Mouse (Mus musculus) thymus, postnatal 10 days (tissue): ENCODE data around the gene Zfp940.
"Not testable (repeated sequence)": the region's sequence is repeated elsewhere in the genome, so short reads cannot be mapped to it uniquely, and the experiment has no call there.

Experiments
- DNase-seq, 2 experiments: peaks; one replicate each; pipeline ENCODE4 v3.0.0; 2021; ENCODE audit warnings: low spot score in 2 of 2

Zfp940 gene

DNA sequence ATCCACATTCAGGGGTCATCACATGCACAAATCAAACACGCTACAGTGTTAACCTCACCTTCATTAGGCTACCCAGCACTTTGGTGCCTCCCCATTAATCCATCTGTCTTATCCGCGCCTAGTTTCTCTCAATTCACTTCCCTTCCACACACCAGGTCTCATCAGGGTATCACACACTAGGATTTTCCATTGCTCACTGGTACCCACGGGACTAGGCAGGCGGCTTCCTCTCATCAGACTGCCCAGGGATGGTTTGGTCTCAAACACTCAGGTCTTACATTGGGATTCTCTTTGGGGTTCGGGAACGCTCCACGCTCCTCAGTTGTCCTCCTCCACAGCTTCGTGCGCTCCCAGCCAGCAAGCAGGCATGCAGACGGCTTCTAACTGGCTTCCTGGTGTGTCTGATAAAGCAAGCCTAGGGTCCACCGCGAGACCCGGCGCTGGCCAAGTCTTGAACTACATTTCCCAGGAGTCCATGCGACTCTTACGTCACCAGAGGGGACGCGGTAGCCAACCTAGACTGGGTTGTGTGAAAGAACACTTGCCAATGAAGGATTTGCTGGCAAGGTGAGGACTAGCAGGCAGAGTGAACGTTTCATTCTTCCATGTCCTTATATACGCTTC lies at the start of gene Zfp940:
Zfp940 (minus strand) TSS at position 451 of the 624 bp plus-strand sequence.
- peak; percentile 79 to 85 for DNase-seq

- no peak for DNase-seq
These were observed 44.9 kb upstream of the Zfp940 start for GRCm38 (mm10) chr7:29898351-29898750.

GRCm38 (mm10) chr7:29892756-29893155 lies 39.3 kb upstream of the Zfp940 start:
- no peak for DNase-seq

DNA sequence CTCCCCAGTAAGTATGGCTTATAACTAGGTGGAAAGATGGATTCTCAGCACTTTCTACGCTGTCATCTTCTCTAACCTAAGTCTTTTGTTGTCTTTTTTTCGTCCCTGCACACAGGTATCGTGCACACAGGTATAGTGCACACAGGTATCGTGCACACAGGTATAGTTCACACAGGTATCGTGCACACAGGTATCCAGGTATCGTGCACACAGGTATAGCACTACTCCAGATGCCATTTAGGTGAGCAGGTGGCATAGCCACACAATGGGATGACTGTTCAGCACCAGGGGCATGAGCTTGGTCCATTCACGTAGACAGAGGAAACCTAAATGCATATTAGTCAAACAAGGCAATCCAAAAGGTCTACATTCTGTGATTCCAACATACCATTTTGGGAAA lies 37.0 kb upstream of the Zfp940 start:
- DNase-seq, result no peak

DNA sequence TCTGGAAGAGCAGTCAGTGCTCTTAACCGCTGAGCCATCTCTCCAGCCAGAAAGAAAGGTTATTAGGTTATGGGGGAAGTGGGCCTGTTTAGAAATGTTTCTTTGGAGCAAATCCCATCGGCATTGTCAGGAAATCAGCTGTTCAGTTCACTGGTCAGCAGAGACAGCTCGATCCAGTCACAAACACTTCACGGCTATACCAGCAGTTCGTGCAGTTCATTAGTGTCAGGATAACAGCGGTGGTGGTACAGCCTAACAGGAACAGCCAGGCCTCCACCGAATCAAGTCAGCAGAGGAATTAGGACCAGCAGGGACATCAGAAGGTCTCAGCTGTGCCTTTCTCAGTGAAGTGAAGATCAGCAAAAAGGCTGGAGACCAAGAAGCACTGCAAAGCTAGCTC lies 27.4 kb upstream of the Zfp940 start:
- DNase-seq, result no peak

- no peak for DNase-seq
These were observed 26.6 kb upstream of the Zfp940 start for GRCm38 (mm10) chr7:29880056-29880455.

DNA sequence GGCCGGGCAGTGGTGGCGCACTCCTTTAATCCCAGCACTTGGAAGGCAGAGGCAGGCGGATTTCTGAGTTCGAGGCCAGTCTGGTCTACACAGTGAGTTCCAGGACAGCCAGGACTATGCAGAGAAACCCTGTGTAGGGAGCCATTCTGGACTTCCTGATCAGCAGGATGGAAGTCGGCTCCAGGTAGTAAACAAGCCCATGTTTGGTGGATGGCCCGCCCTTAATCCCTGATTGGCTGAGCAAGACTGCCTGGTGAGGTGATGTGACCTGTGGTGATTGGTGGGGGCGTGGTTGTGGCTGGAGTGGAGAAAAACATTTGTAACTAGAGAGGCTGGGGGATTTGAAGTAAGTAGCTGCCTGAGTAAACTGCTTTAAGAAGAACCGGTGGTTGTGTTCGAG lies 24.1 kb upstream of the Zfp940 start:
- DNase-seq, result not testable (repeated sequence)

DNA sequence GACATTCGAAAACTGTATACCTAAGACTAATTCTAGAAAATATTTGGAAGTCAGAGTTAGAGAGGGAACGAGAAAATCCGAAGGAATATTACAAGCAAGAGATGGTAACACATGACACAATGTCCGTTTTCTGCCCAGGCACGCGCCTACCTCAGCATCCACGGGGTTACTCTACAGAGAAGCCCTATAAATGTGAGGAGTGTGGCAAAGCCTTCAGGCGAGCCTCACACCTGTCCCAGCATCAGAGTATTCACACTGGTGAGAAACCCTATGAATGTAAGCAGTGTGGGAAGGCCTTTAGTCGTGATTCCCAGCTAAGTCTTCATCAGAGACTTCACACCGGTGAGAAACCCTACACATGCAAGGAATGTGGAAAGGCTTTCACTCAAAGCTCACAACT lies 20.8 kb upstream of the Zfp940 start:
- no peak for DNase-seq

DNA sequence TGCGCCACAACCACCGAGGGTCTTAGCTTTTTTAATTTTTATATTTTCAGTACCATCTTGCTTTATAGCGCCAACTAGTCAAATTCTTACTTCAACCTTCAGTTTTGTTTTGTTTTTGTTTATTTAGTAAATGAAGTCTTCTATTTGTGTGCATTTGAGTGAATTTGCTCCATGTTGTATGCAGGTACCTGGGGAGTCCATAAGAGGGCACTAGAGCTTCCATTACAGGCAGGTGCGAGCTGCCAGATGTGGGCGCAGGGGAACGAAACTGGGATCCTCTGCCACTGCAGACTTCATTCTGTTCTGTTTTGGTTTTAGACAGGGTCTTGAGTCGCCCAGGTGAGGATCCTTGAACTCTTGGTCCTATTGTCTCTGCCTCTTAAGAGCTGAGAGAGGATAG lies 8.2 kb upstream of the Zfp940 start:
- DNase-seq, result no peak

- DNase-seq, result peak; percentile 83 to 84
These were observed 6.4 kb upstream of the Zfp940 start, which contains the start of gene Zfp420 for GRCm38 (mm10) chr7:29859532-29860517. TSS of gene Zfp420 (plus strand) at chr7:29859979.

DNA sequence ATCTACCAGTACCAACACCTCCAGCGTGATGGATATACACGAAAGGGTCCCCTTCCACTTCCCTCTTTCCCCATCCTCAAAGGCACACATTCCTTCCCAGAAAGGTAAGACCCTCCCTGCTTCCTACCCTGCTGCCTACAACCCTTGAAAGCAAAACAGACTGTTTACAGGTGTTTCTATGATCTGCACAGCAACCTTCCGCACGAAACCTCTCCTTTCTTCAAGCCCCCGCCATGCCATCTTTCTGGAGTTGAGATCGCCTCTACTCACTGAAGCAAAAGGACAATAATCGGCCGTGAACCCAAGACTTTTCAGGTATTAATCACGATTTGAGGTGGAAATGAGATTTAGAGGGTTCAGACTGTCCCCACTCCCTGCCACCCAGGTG lies 644 bp downstream of the Zfp940 start:
- no peak for DNase-seq

- no peak for DNase-seq
These were observed 8.9 kb downstream of the Zfp940 start for GRCm38 (mm10) chr7:29844616-29845015.

GRCm38 (mm10) chr7:29842105-29842504 lies 11.4 kb downstream of the Zfp940 start:
- DNase-seq, result no peak

- DNase-seq, result no peak
These were observed 14.2 kb downstream of the Zfp940 start for GRCm38 (mm10) chr7:29839256-29839655.

DNA sequence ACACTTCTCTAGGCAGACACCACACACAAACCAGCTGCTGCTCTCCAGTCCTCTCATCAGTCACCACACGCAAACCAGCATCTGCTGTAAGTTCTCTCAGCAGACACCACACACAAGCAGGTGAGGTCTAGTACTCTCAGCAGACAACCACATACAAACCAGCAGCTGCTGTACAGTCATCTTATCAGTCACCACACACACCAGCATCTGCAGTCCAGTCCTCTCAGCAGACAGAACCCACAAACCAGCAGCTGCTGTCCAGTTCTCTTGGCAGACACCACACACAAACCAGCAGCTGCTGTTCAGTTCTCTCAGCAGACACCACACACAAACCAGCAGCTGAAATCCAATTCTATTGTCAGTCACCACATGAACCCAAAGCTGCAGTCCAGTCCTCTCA lies 16.7 kb downstream of the Zfp940 start:
- no peak for DNase-seq

- no peak for DNase-seq
These were observed 23.7 kb downstream of the Zfp940 start for GRCm38 (mm10) chr7:29829804-29830203.

DNA sequence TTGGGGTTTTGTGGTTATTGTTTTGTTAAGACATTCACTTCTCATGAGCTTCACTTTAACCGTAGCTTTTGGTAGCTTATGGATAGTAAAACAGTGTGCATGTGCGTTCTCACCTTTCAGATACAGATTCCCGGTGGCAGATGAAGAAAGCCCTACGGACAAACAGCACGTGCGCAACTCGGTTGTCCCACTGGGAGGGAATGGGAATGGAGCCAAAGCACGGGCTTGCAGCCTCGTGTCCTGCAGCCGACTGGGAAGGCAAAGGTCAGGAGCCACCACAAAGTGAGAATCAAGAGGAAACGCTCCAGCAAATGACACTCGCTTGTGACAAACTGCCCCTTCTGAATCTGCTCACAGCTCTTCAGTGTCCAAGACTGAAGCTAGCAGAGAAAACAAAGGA lies 25.5 kb downstream of the Zfp940 start:
- no peak for DNase-seq

- DNase-seq, result peak; percentile 55 to 71
These were observed 34.7 kb downstream of the Zfp940 start for GRCm38 (mm10) chr7:29818619-29819254.

GRCm38 (mm10) chr7:29815910-29816429 lies 37.5 kb downstream of the Zfp940 start, which contains the start of gene Zfp790:
TSS of gene Zfp790 (plus strand) at chr7:29816114.
- peak; percentile 75 to 79 for DNase-seq

GRCm38 (mm10) chr7:29815061-29815784 lies 38.2 kb downstream of the Zfp940 start:
- peak in 1 of 2 experiments; percentile 6 for DNase-seq

DNA sequence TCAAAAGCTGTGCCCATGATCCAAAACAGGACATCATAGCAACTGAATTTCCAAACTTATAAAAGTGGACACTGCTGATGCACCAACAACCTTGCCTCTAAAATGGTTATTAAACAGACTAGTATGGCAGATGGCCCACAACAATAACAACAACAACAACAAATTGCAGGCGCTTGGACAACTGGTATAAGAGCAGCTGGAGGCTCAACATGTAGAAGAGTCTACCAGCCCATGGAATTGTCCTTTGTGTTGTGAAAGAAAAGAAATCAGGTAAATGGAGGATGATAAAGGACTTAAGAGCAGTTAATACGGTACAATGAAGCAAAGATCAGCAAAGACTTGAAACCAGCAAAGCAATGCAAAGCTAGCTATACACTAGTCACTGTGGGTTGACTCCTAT lies 39.1 kb downstream of the Zfp940 start:
- DNase-seq, result no peak
